Mouse (Mus musculus) heart, embryonic 16.5 days (tissue): ENCODE measurements around the gene Gm49318. TPM values are rescaled to one million over a fixed set of nuclear protein-coding genes. Genes with fewer than 3 reads are reported as not detected.

Experiments
- ATAC-seq: fragments of 200-750 bp; cut with Nextera tagmentation; replicated peaks from 2 replicates; pipeline ENCODE4 v1.8.0; 2017; ENCODE audit warnings: moderate number of reproducible peaks; ENCODE audit not compliant: insufficient read depth, low FRiP score; ENCODE audit errors: extremely low read depth
- H3K27ac ChIP-seq: fragments of 300-500 bp; sonication (generic); 2 replicates; pipeline ENCODE4 v1.5.1; 2014; ENCODE audit warnings: mild to moderate bottlenecking, low read length, control low read depth, moderate library complexity
- H3K27me3 ChIP-seq: fragments of 300-500 bp; sonication (generic); 2 replicates; pipeline ENCODE4 v1.6.1; 2014; ENCODE audit warnings: low read length, mixed read lengths; ENCODE audit not compliant: control insufficient read depth, insufficient read depth
- H3K36me3 ChIP-seq: fragments of 300-500 bp; sonication (generic); 2 replicates; pipeline ENCODE4 v1.6.1; 2014; ENCODE audit not compliant: control insufficient read depth, insufficient read depth
- H3K4me1 ChIP-seq: fragments of 300-500 bp; sonication (generic); 2 replicates; pipeline ENCODE4 v1.6.1; 2014; ENCODE audit warnings: low read length, mixed read lengths; ENCODE audit not compliant: control insufficient read depth, insufficient read depth
- H3K4me2 ChIP-seq: fragments of 300-500 bp; sonication (generic); 2 replicates; pipeline ENCODE4 v1.6.1; 2014; ENCODE audit warnings: low read depth, mild to moderate bottlenecking, control low read depth, low read length
- H3K4me3 ChIP-seq: fragments of 300-500 bp; sonication (generic); 2 replicates; pipeline ENCODE4 v1.5.1; 2014; ENCODE audit warnings: mild to moderate bottlenecking, control low read depth, low read length
- H3K9ac ChIP-seq: fragments of 300-500 bp; sonication (generic); 2 replicates; pipeline ENCODE4 v1.6.1; 2014; ENCODE audit warnings: low read length, control low read depth
- H3K9me3 ChIP-seq: fragments of 300-500 bp; sonication (generic); replicated peaks from 2 replicates; pipeline ENCODE4 v1.6.1; 2016; ENCODE audit warnings: low read length; ENCODE audit not compliant: control insufficient read depth
- WGBS: fragments of 180-500 bp; shearing (Covaris S2); extraction: QIAGEN DNeasy Blood & Tissue Kit; methylation state at CpG from one replicate; pipeline ENCODE4 v1.1.7; 2014; 5-methylcytosine and 5-hydroxymethylcytosine counted together
- polyA plus RNA-seq: library from polyadenylated mRNA; unstranded; fragments of >200 nt; fragmentation: Nextera tagmentation; extraction: Ambion mirVana; gene quantifications from 2 replicates; pipeline ENCODE4 v1.2.1, GENCODE M21; 2015

Gene Gm49318
- polyA plus RNA-seq = not detected in 2 replicates

DNA sequence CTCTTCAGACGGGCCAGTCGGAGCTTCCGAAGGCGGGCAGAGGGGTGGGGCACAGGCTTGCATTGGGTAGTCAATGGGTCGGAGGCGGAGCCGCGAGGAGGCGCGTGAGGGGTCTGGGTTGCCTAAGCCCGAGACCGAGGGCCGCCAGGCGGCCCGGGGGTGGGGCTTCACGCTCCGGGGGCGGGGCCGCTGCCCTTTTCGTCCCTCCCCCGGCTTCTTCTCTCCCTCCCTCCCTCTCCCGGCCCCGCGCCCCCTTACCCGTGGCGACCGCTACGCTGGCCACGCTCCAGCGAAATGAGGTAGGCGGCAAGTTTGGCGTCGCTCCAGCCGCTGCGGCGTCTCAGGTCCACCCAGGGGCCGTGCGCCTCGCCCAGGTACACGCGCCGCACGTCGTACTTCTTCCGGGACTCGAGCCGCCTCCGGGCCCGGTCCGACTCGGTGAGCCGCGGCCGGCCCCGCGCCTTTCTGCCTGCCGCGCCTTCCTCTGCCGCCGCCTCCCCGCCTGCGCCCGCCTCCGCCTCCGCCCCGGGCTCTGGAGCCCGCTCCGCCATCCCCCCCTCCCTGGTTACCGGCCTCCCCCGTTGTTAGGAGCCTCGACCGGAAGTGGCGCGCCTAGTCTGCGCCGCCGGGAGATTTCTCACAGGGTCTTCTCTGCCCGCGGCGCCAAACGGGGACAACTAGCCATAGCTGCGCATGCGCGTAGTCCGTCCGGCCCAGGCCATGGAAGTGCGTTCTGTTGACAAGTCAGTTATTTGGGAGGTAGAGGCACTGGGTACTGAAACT, at the start of gene Gm49318, which contains the start of gene Zfp653:
Gm49318 (minus strand) TSS at position 469 of the 783 bp plus-strand sequence.
Zfp653 (minus strand) TSS at position 586 of the 783 bp plus-strand sequence.
- ATAC-seq = peak; percentile 97
- Histone ChIP-seq H3K27me3 (no peaks in the 10 kb centered on the region), H3K27ac (peak within 1 kb of the TSS; percentile 98), H3K4me1 (peaks cover 8% of the 10 kb centered on the region), H3K4me3 (peak within 1 kb of the TSS; percentile 80), H3K4me2 (peak within 1 kb of the TSS; percentile 64), H3K9ac (peak within 1 kb of the TSS; percentile 91), H3K36me3 (peaks cover 18% of the 10 kb centered on the region), H3K9me3 (no peaks in the 10 kb centered on the region)
- under 1% methylated on average over 83 of the region's 87 CpGs for WGBS

DNA sequence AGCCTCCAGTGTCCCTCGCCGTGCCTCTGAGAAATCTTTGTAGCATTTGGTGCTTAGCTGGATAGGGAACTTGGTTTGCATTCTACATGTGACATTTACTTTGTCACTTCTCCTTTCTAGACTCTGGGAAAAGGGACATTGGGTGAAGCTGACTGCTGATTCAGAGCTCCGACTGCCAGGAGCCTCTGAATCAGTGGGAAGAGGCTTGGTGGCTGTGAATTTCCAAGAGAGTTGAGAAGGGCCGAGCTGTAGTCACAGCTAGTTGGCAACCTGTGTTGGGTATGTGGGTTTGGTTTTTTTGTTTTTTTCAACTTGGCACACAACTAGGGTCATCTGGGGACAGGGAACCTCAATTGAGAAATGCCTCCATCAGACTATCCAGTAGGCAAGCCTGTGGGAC, 48.5 kb upstream of the Gm49318 start:
- ATAC-seq = no peak
- 87% methylated on average over 4 of the region's 4 CpGs for WGBS

DNA sequence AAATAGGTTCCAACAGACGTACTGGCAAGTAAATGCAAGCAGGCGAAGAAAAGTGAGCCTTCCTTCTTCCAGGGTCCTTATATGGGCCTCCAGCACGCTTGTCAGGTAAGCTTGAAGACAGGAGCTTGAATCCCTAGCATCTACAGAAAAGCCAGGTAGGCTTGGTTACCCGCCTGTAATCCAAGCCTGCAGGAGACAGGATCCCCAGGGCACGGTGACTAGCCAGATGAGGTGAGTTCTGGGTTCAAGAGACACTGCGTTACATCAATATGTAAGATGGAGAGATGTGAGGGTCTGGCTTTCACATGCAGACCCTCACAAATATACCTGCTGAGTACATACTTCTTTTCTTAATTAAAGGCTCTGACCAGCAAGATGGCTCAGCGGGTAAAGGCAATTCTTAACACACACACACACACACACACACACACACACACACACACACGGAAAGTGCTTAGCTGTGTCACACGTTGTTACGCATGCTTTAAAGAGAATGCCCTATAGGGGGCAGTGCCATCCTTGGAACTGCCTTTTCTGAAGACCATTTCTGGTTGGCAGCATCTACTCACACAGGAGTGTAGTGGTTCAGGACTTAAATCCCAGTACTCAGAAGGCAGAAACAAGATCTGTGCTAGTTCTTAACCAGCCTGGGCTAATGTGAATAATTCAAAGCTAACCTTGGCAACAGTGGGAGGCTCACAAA, 46.8 kb upstream of the Gm49318 start:
- Histone ChIP-seq H3K9me3 (no peaks in the 10 kb centered on the region), H3K27ac (no peak overlapping the region), H3K4me1 (peaks cover 15% of the 10 kb centered on the region), H3K4me2 (peak overlapping the region; percentile 82), H3K36me3 (peaks cover 9% of the 10 kb centered on the region), H3K9ac (peak overlapping the region; percentile 64; the same call in 1 of the 2 replicates), H3K4me3 (peak overlapping the region; percentile 91), H3K27me3 (no peaks in the 10 kb centered on the region)
- ATAC-seq = no peak
- WGBS = 38% methylated on average over 10 of the region's 10 CpGs

More for the DNA sequence above, 48.5 kb upstream of the Gm49318 start:
- H3K9ac ChIP-seq = no peak overlapping the region
- H3K4me1 ChIP-seq = peaks cover 15% of the 10 kb centered on the region
- no peaks in the 10 kb centered on the region for H3K36me3 ChIP-seq
- H3K9me3 ChIP-seq = no peaks in the 10 kb centered on the region
- H3K27ac ChIP-seq = no peak overlapping the region
- H3K4me3 ChIP-seq = no peak overlapping the region
- no peaks in the 10 kb centered on the region for H3K27me3 ChIP-seq
- H3K4me2 ChIP-seq = no peak overlapping the region

DNA sequence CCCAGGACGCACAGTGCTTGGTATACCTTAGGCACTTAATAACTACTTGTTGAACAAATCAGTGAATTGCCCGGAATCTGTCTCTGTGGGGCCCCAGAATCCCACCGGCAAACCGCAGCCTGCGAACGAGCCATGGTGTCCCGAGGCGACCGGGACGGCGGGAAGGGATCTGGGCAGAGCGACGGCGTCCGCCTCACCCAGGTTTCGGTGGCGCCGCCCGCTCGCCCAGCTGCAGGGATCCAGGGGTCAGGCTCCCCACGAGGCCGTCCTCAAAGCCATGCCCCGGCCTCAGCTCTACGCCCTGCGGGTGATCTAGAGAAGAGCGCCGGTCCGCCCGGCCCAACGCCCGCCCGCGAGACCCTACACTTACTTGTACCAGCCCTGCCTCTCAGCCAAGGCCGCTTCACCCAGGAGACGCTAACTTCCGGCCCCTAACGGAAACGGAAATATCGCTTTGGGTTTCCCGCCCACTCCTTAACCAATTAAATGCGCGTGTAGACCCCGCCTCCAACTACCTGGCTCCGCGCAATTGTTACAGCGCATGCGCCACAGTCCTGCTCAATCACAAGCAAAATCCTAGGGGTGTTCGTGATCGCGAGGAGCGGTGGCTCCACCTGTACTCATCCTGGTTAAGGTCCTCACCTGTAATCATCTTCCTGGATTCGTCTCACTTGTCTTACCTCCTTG, 45.8 kb upstream of the Gm49318 start, which contains the start of gene Elof1:
Elof1 (minus strand) TSS at position 433 of the 687 bp plus-strand sequence.
- peak within 1 kb of the TSS; percentile 92 for H3K9ac ChIP-seq
- H3K4me2 ChIP-seq = peak within 1 kb of the TSS; percentile 82
- H3K36me3 ChIP-seq = peaks cover 19% of the 10 kb centered on the region
- under 1% methylated on average over 52 of the region's 52 CpGs for WGBS
- H3K27me3 ChIP-seq = no peaks in the 10 kb centered on the region
- H3K4me1 ChIP-seq = peaks cover 15% of the 10 kb centered on the region
- peak within 1 kb of the TSS; percentile 74 for H3K27ac ChIP-seq
- ATAC-seq = peak; percentile 93
- no peaks in the 10 kb centered on the region for H3K9me3 ChIP-seq
- peak within 1 kb of the TSS; percentile 91 for H3K4me3 ChIP-seq

DNA sequence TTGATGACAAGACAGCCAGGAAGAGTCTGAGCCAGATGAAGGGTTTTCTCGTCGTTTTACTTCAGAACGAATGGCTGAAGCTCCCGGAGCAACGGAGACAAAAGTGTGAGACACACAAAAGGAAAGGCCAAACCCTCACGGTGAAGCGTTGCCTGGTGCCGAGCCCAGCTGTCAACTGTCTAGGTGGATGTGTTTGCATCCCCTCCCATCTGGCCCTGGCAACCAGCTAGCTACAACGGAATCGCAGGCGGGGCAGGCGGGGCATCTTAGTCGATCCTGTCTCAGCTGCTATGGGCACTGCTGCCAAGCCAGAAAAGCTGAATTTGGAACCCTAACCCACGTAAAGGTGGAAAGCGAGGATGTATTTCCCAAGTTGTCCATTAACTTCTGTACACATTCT, 45.0 kb upstream of the Gm49318 start:
- H3K36me3 ChIP-seq = peaks cover 24% of the 10 kb centered on the region
- 22% methylated on average over 15 of the region's 15 CpGs for WGBS
- peak overlapping the region; percentile 82 for H3K4me2 ChIP-seq
- no peaks in the 10 kb centered on the region for H3K27me3 ChIP-seq
- peaks cover 15% of the 10 kb centered on the region for H3K4me1 ChIP-seq
- peak overlapping the region; percentile 92 for H3K9ac ChIP-seq
- no peak overlapping the region for H3K27ac ChIP-seq
- H3K4me3 ChIP-seq = peak overlapping the region; percentile 91
- H3K9me3 ChIP-seq = no peaks in the 10 kb centered on the region
- ATAC-seq = no peak

DNA sequence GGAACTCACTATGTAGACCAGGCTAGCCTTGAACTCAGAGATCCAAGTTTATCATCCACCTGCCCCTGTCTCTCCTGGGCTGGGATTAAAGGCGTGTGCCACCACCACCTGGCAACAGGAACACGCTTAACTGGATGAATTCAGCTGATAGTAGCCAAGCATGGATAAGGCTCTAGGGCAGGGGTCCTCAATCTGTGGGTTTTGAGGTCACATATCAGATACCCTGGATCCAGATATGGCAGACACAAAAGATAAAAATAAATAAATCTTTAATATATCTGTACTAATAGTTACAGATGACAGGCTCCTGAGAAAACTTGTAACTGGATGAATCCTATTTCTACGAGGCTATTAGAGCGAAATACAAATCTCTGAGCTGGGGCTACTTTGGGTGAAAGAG, 44.6 kb upstream of the Gm49318 start:
- Histone ChIP-seq H3K4me3 (no peak overlapping the region), H3K9ac (peak overlapping the region; percentile 92)

DNA sequence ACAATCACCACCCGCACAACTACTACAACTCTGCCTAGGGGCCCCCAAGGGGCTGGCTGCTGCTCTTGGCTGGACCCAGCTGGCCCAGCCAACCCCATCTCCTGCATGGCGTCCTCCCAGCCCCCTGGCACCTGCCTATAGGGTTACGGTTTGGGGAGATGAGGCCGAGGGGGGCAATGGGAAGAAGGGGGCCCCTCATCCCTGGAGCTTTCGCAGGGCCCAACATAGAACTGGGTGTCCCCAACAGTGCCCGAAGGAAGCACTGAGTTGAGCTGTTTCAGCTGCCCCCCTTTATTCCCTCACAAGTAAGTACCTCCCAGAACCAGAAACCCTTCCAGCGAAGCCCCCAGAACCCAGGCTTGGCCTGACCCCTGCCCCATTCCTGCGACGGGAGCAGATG, 37.1 kb upstream of the Gm49318 start:
- Histone ChIP-seq H3K9ac (no peak overlapping the region), H3K4me2 (no peak overlapping the region), H3K36me3 (peaks cover 35% of the 10 kb centered on the region), H3K9me3 (no peaks in the 10 kb centered on the region), H3K27me3 (no peaks in the 10 kb centered on the region), H3K4me3 (no peak overlapping the region), H3K27ac (no peak overlapping the region), H3K4me1 (no peaks in the 10 kb centered on the region)
- no peak for ATAC-seq
- 88% methylated on average over 9 of the region's 9 CpGs for WGBS

More for the DNA sequence above, 44.6 kb upstream of the Gm49318 start:
- 89% methylated on average over 4 of the region's 4 CpGs for WGBS
- H3K27ac ChIP-seq = no peak overlapping the region
- no peak for ATAC-seq
- H3K4me2 ChIP-seq = peak overlapping the region; percentile 82
- peaks cover 15% of the 10 kb centered on the region for H3K4me1 ChIP-seq
- peaks cover 27% of the 10 kb centered on the region for H3K36me3 ChIP-seq
- no peaks in the 10 kb centered on the region for H3K9me3 ChIP-seq
- no peaks in the 10 kb centered on the region for H3K27me3 ChIP-seq

DNA sequence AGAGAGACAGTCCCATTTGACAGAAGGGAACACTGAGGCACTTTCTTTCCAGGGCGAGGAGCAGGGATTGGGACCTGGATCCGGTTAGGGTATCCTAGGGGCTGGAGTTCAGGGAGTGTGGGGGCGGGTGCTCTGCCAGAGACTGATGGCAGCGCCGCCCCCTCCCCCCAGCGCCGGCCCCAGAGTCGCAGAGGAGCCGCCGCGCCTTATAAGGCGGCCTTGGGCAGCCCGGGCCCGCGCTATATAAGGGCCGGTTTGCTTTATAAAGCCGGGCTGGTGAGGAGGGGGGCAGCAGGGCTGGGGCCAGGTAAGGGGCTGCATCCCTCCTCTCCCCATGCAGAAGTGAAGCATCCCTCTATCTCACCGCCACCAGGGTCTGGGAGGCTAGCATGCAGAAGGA, 28.9 kb upstream of the Gm49318 start:
- H3K9me3 ChIP-seq = no peaks in the 10 kb centered on the region
- peak overlapping the region; percentile 37 for H3K4me3 ChIP-seq
- peaks cover 12% of the 10 kb centered on the region for H3K4me1 ChIP-seq
- no peaks in the 10 kb centered on the region; the same call in 1 of the 2 replicates for H3K27me3 ChIP-seq
- 2% methylated on average over 18 of the region's 18 CpGs for WGBS
- no peaks in the 10 kb centered on the region for H3K36me3 ChIP-seq
- peak; percentile 55; the same call in 1 of the 2 replicates for ATAC-seq
- peak overlapping the region; percentile 53 for H3K27ac ChIP-seq
- H3K9ac ChIP-seq = peak overlapping the region; percentile 55
- peak overlapping the region; percentile 56 for H3K4me2 ChIP-seq
